ENCODE assay signal across 16 mouse cellular contexts in genomic region chr9:60436246-60436645, GRCm38 (mm10).
"Had no signal": no experiment of that assay in that cellular context is flagged by ENCODE, and none has a peak within 500 bp of the region (broad histone marks: within the 10 kb centered on the region; RNA-seq: fewer than 3 reads in every experiment).

No protein-coding gene starts in this region.

- H3K4me1 ChIP-seq: stomach, embryonic 15.5 days had no signal

- H3K4me3 ChIP-seq: neural tube, embryonic 13.5 days; neural tube, embryonic 15.5 days; stomach, embryonic 15.5 days had no signal

- H3K27me3 ChIP-seq: neural tube, embryonic 13.5 days; neural tube, embryonic 15.5 days; stomach, embryonic 15.5 days had no signal

- DNase-seq: retina, postnatal 1 day; right cerebral cortex, adult 18-20 months; right cerebral cortex, postnatal 14 days; right cerebral cortex, postnatal 25 days; right cerebral cortex, postnatal 4 days; spleen, adult 18-20 months; thymus, adult 18-20 months; thymus, adult 2 months; thymus, postnatal 14 days; thymus, postnatal 25 days; thymus, postnatal 36 days; thymus, postnatal 4 days had no signal

- H3K27ac ChIP-seq: neural tube, embryonic 13.5 days; neural tube, embryonic 15.5 days; stomach, embryonic 15.5 days; stomach, postnatal 0 days had no signal
